Mouse (Mus musculus) heart, postnatal 10 days (tissue): ENCODE measurements around the gene Pkp4. TPM values are rescaled to one million over a fixed set of nuclear protein-coding genes. Genes with fewer than 3 reads are reported as not detected.

Source experiments
- DNase-seq, 2 experiments: peaks; one replicate each; pipeline ENCODE4 v3.0.0; 2021
- intact Hi-C: fragments of 180-260 bp; cut with DNase I; formaldehyde crosslinking; loops from one replicate; pipeline ENCODE4 v1.15.1; 2025
- total RNA-seq, 2 experiments: library from RNA; stranded (reverse); gene quantifications; 2 replicates each; pipeline ENCODE4 v1.2.3; 2021

The Pkp4 gene
- 100 to 1,000 TPM; 191 to 198 TPM for total RNA-seq

DNA sequence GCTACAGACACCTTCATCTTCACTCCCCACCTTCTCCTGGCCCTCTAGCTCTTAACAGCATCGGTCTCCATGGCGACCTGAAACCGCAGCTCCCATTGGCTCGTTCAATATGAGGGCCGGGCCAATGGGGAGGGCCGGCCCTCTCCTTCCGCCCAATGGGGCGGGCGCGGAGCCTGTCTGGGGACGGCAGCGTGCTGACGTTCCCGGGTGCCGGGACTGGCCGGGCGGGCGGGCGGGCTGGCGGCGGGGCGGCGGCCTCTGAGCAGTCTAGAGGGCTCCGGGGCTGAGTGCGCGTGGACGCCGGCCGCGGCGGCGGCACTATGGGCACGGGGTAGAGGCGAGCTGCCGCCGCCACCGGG is at the start of gene Pkp4, which contains the start of gene Ccdc148:
TSS of gene Pkp4 (plus strand) at position 246 of the 359 bp plus-strand sequence.
TSS of gene Ccdc148 (minus strand) at position 79 of the 359 bp plus-strand sequence.
- DNase-seq: peak; percentile 94 to 95
- intact Hi-C loops: loop anchor here (5.0 kb wide), 5 partner anchors 47 to 277 kb away; no protein-coding TSS in a partner anchor

GRCm38 (mm10) chr2:59129023-59129422 is 31.6 kb upstream of the Pkp4 start:
- intact Hi-C loops: no loop called here
- no peak for DNase-seq

- intact Hi-C loops: no loop called here
- DNase-seq: no peak
These were observed 30.8 kb upstream of the Pkp4 start for GRCm38 (mm10) chr2:59129821-59130220.

- no peak for DNase-seq
- intact Hi-C loops: no loop called here
These were observed 29.6 kb upstream of the Pkp4 start for GRCm38 (mm10) chr2:59131044-59131443.

- intact Hi-C loops: no loop called here
- no peak for DNase-seq
These were observed 5.2 kb upstream of the Pkp4 start for GRCm38 (mm10) chr2:59155428-59155827.

GRCm38 (mm10) chr2:59158117-59158516 is 2.5 kb upstream of the Pkp4 start:
- intact Hi-C loops: no loop called here
- DNase-seq: no peak

DNA sequence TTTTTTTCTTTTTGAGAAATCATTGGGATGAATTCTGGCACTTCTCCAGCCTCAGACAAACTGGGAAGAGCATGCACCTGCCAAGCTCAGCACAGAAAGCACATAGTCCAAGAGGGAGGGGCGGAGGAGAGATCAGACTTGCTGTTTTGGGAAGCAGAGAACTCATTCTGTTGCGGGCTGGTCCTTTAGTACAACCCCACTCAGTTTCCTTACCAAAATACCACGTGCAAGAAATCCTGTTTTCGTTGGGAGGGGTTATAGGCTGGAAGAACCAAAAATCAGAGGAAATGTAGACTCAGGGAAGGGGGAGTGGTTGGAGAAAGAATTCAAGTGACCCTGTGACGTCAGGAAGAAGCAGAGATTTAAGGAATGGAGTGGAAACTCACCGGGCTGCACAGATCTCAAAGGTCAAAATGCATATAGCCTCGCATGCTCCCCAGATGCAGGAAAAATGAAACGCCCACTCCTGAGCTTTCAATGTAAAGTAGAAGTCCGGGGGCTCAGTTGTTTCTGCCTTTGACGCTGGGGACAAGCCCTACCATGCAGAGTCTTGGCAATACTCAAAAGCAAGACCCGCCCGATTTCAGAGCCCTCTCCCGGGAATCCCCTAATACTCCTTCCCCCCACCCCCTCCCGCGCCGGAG is 567 bp upstream of the Pkp4 start:
- no peak for DNase-seq
- intact Hi-C loops: loop anchor here (5.0 kb wide), 5 partner anchors 47 to 277 kb away; no protein-coding TSS in a partner anchor

- intact Hi-C loops: loop anchor here (5.0 kb wide), 5 partner anchors 46 to 276 kb away; no protein-coding TSS in a partner anchor
- no peak for DNase-seq
These were observed 381 bp downstream of the Pkp4 start for GRCm38 (mm10) chr2:59161021-59161440.

GRCm38 (mm10) chr2:59161441-59162284 is 1.0 kb downstream of the Pkp4 start:
- DNase-seq: peak; percentile 84 to 85
- intact Hi-C loops: loop anchor here (2.0 to 5.0 kb wide), 6 partner anchors 29 to 276 kb away; no protein-coding TSS in a partner anchor

DNA sequence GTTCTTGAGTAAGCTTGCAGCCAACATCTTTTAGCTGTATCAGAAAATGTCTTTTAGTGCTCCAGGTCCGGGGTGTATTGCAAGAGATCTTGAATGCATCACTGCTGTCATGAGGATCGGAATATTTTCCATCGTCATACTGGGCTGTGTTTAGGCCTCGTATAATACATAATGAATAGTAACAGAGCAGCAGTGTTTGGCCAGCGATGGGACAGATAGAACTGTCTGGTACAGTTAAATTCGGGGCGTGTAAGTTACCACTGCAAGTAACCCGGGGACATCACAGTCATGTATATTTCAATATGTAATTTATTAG is 1.6 kb downstream of the Pkp4 start:
- DNase-seq: peak; percentile 24 to 27
- intact Hi-C loops: loop anchor here (2.0 to 5.0 kb wide), 6 partner anchors 29 to 275 kb away; no protein-coding TSS in a partner anchor

DNA sequence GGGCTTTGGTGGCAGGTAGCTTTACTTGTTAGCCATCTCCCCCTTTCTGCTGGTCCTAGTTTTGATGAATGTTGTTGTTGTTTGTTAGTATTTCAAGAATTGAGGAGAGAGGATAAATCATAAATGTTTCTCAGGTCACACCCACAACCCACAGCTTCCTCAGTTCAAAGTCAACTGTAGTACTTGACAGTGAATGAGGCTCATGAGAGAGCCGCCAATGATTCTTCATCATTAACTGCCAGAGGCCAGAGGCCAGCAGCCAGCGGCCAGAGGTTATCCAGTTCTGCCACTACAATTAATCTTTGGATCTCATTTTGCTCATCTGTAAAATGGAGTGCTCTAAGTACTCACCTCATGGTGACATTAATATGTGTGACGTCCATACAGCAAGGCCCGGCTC is 6.3 kb downstream of the Pkp4 start:
- DNase-seq: no peak
- intact Hi-C loops: no loop called here

- DNase-seq: no peak
- intact Hi-C loops: no loop called here
These were observed 7.2 kb downstream of the Pkp4 start for GRCm38 (mm10) chr2:59167830-59168229.

DNA sequence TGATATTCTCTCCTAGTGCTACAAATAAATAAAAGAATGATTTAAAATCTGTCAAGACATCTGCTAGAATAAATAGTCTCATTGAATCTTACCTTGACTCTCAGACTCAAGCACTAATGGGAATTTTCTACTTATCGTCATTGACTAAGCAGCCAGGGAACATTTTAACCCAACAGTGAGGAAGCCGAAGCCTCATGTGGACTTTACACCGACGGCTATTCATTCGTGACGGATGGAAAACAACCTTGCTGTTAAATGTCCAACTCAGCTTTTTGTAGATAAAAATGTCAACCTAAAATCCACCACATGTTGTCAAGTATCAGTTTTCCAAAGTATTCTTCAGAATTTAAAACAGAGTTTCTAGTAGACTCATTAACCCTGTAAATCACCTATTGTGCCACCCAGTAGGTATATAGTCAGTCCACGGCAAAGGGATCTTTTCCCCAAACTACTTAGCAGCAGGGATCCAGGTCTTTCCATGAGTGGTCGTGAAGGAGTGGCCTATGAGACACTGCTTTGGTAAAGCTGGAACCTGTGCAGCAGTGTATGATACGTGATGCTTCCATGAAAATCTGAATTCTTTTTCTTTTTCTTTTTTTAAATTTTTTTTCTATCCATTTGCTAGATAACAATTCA is 9.0 kb downstream of the Pkp4 start:
- intact Hi-C loops: no loop called here
- no peak for DNase-seq

DNA sequence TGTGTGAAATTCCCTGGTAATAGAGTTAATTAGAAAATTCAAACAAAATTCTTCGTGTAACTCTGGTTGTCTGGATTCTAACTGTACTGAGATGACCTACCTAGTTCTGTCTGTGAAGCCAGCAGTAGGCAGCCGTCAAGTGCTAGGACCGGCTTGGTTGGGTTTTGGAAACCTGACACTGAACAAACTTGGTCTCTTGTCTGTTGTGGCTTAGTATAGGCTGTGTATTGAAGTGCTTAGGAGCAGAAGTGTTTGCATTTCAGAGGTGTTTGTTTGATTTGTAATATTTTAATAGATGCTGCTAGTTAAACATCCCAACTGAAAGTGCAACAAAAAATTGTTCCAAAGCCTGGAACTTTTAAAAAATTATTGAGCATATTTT is 9.5 kb downstream of the Pkp4 start:
- no peak for DNase-seq
- intact Hi-C loops: no loop called here

DNA sequence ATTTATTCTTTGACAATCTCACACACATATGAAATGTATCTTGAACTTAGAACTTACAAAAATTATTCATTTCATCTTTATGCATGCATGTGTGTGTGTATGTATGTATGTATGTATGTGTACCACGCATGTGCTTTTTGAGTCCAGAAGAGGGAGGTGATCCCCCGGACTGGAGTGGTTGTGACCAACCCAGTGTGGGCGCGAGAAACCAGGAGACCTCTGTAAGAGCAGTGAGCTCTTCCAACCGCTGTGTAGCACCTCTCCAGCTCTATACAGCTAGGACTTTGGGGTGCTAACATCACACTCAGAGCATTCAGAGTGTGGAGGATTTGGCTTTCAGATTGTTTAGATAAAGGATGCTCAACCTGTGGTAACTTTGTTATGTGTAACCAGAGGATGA is 9.9 kb downstream of the Pkp4 start:
- no peak for DNase-seq
- intact Hi-C loops: no loop called here

DNA sequence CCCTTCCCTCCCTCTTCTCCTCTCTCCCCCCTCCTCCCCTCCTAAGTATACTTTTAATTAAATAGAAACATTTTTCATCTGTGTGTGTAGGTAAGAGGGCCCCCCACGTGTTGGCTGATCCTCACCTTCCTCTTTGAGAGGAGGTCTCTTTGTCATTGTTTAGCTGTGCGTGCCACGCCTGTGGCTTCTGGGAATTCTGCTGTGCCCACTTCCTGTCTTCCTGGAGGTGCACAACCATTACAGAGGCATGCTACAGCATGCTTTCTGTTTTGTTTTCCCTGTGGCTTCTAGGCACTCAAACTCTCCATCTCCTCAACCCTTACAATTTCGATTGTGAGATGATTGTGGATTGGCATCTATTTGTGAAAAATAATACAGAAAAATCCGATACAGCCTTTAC is 10.9 kb downstream of the Pkp4 start:
- DNase-seq: no peak
- intact Hi-C loops: no loop called here

- intact Hi-C loops: no loop called here
- DNase-seq: no peak
These were observed 15.3 kb downstream of the Pkp4 start for GRCm38 (mm10) chr2:59175926-59176325.

DNA sequence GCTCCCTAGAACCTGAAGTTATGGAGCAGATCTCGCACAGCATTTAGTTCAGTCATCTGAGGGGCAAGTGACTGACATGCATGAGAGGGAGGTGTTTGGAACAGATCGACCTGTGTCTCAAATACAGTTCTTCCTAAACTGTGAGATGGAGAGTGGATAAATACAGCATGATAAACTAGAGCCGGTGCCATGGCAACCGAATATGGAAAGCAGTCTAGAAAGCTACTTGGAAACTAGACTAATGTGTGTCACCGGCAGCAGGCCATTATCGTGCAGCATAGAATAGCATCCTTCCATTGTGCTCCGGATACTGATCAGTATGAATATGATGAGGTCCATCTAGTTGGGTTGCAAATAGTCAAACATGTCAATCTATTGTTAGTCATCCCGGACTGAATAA is 17.5 kb downstream of the Pkp4 start:
- DNase-seq: no peak
- intact Hi-C loops: no loop called here

DNA sequence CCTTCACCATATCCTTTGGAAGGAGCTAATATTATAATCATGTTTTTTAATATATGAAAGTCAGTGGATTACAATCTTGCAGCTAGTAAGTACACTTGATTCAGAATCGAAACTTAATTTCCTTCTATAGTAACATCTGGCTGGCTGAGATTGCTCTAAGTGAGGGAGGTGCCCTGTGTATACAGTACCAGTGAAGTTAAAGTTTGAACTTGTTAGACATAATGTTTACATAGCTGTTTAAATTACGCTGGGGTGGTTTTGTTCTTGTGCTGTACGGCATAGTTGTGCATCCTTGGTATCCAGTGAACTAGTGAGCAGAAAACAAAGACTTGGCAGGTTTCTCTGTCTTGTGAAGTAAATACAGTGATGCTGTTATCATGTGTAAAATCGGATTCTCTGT is 18.3 kb downstream of the Pkp4 start:
- DNase-seq: no peak
- intact Hi-C loops: no loop called here

DNA sequence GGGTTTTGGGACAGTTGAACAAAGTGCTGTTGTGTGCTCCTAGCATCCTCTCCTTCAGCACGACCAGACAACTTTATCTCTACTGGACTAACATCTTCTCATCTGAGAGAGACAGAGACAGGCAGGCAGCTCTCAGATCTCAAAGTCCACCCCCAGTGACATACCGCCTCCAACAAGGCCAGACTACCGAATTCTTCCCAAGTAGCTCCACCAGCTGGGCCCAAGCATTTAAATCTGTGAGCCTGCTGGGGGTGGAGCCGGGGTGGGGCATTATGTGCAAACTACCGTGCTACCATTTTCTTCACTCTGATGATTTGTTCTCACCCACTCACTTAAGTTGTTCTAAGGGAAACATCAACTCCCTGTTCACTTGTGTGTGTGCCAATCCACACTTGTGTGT is 18.8 kb downstream of the Pkp4 start:
- no peak for DNase-seq
- intact Hi-C loops: no loop called here

DNA sequence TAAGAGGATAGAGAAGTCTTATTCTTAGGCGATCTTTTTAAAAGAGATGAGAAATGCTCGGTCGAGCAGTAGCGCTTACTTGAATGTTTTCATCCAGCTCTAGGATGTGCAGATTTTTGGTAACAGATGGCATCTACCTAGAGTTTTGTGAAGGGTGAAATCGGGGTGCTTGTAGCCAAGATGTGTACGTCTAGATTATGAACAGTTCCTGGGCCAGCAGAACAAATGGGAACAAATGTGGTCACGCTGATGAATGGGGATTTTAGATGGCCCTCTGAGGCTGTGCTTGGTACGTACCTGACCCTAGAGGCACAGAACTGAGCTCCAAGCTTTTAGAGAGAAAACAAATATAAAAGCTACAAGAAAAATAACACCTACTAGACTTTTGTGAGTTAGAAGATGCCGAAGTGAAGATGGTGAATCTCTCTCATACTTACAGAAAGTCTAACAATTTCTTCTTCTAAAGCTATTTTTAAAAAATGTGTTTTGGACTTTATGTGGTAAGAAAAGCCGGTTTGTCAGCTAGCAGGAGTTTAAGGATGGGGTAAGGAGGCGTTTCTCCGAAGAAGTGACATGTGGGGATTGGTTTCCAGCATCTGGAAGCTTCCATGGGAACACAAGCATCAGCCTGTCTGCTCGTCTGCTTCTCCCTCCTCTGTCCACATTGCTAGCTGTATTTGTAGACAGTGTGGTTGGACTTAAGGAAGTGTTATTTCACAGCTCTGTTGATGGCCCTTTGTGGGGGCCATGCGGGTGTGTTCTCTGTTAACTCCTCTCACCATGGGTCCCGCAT is 20.9 kb downstream of the Pkp4 start:
- intact Hi-C loops: no loop called here
- DNase-seq: no peak
